Mouse (Mus musculus) C2C12 (cell line): ENCODE results near the gene Ankrd40. TPM values are rescaled to one million over a fixed set of nuclear protein-coding genes. Genes with fewer than 3 reads are reported as not detected.

ENCODE experiments used
- H3K27me3 ChIP-seq: one replicate; pipeline ENCODE4 v1.6.1; 2011; ENCODE audit not compliant: control insufficient read depth, insufficient read depth, insufficient read length
- H3K36me3 ChIP-seq: one replicate; pipeline ENCODE4 v1.6.1; 2011; ENCODE audit not compliant: control insufficient read depth, insufficient read depth
- H3K4me3 ChIP-seq: one replicate; pipeline ENCODE4 v1.5.1; 2011; ENCODE audit warnings: mild to moderate bottlenecking, control low read depth; ENCODE audit not compliant: poor library complexity, insufficient read depth, severe bottlenecking
- H3K79me2 ChIP-seq: one replicate; pipeline ENCODE4 v1.6.1; 2011; ENCODE audit not compliant: control insufficient read depth, insufficient read depth
- H3K79me3 ChIP-seq: one replicate; pipeline ENCODE4 v1.6.1; 2011; ENCODE audit warnings: low read depth, control low read depth
- H3ac ChIP-seq: one replicate; pipeline ENCODE3; 2011; ENCODE audit warnings: low read depth; ENCODE audit not compliant: control insufficient read depth, insufficient read length
- CEBPB ChIP-seq: IDR thresholded peaks from one replicate; pipeline ENCODE4 v1.6.1; 2011; ENCODE audit warnings: low read depth, mild to moderate bottlenecking, control low read depth, moderate library complexity
- CTCF ChIP-seq: IDR thresholded peaks from one replicate; pipeline ENCODE4 v1.5.1; 2011; ENCODE audit not compliant: control insufficient read depth, insufficient read depth, insufficient read length
- FOSL1 ChIP-seq: IDR thresholded peaks from one replicate; pipeline ENCODE4 v1.8.0; 2011; ENCODE audit warnings: mild to moderate bottlenecking, low read length; ENCODE audit not compliant: poor library complexity, insufficient read depth, severe bottlenecking
- MAX ChIP-seq: IDR thresholded peaks from one replicate; pipeline ENCODE4 v1.6.1; 2011; ENCODE audit warnings: mild to moderate bottlenecking, control low read depth
- MYOD1 ChIP-seq: IDR thresholded peaks from one replicate; pipeline ENCODE4 v1.6.1; 2011; ENCODE audit warnings: low read depth; ENCODE audit not compliant: control insufficient read depth, insufficient read length
- MYOG ChIP-seq: IDR thresholded peaks from one replicate; pipeline ENCODE4 v1.6.1; 2011; ENCODE audit not compliant: control insufficient read depth, insufficient read length; ENCODE audit errors: extremely low read depth
- USF1 ChIP-seq: IDR thresholded peaks from one replicate; pipeline ENCODE4 v1.6.1; 2011; ENCODE audit warnings: low read depth, mild to moderate bottlenecking, control low read depth, moderate library complexity
- polyA plus RNA-seq: library from polyadenylated mRNA; unstranded; fragments of >200 nt; fragmentation: generic; extraction: Trizol; gene quantifications from one replicate; pipeline ENCODE4 v1.2.1, GENCODE M21; 2012; ENCODE audit warnings: missing spikeins

Ankrd40 gene
- polyA plus RNA-seq, 1 experiment, result 66.9 TPM

DNA sequence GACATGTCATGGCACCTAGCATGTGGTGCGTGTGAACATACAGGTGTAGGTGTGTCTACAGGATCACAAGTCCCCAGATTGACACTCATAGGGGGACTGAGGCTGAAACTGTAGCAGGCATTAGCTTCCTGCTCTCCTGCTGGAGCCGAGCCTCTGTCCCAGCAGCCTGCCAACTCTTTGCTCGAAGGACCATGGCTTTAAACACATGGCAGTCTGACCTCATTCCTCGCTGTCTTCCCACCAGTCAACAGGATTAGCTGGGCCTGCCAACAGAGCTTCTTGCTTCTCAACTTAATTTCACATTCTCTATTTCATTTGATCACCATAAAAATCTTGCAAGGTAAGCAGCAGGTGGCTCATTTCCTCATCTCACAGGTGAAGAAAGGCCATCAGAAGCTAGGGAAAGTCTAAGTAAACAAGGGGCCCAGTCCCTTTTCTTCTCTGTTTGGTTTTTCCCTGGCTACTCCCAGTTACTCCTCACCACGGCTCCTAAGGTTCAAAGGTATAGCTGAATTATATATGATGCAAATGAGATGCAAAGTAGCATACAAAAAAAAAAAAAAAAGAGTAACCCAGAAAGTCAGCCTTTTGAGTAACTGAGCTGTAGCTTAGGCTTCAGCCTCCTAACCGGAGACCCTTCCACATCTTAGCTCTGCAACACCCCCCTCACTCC, 62.1 kb downstream of the Ankrd40 start:
- TF ChIP-seq MYOG (no peak), USF1 (no peak)
- Histone ChIP-seq H3ac (no peak overlapping the region), H3K27me3 (peaks cover 16% of the 10 kb centered on the region), H3K36me3 (no peaks in the 10 kb centered on the region), H3K4me3 (no peak overlapping the region), H3K79me3 (no peaks in the 10 kb centered on the region), H3K79me2 (no peaks in the 10 kb centered on the region)

DNA sequence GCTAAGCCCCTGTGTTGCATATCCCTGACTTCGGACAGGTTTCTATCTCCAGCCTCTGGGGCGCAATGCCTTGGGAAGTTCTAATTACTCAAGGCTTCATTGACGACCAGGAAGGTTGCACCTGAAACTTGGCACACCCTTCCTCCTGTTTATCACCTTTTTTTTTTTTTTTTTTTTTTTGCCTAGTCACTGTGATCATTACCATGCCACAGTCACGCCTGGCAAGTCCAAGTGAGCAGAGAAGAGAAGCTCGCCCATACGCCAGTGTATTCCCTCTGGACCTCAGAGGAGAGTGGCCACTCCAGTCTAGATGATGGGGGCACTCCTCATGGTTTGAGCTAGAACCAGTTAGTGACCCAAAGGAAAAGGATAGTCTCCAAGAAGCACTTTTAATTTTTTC, 63.0 kb downstream of the Ankrd40 start:
- H3K79me2 ChIP-seq, result no peaks in the 10 kb centered on the region
- H3K27me3 ChIP-seq, result peaks cover 16% of the 10 kb centered on the region
- H3K36me3 ChIP-seq, result no peaks in the 10 kb centered on the region
- no peak overlapping the region for H3ac ChIP-seq
- no peaks in the 10 kb centered on the region for H3K79me3 ChIP-seq
- TF ChIP-seq CEBPB (no peak), MYOG (no peak), FOSL1 (no peak), MYOD1 (no peak), CTCF (no peak), USF1 (no peak), MAX (no peak)
- H3K4me3 ChIP-seq, result no peak overlapping the region

Other genes starting within 250 kb of the Ankrd40 start
- gene Tob1, start 116.5 kb upstream of the Ankrd40 start, polyA plus RNA-seq, result 10.7 TPM
- gene Wfikkn2, start 82.0 kb upstream of the Ankrd40 start, polyA plus RNA-seq, result 0.04 TPM
- gene Gm21885, start 46.1 kb upstream of the Ankrd40 start, polyA plus RNA-seq, result not detected
- 21.3 TPM for gene Luc7l3, start 6.0 kb upstream of the Ankrd40 start, polyA plus RNA-seq
- gene Abcc3, start 65.0 kb downstream of the Ankrd40 start, polyA plus RNA-seq, result 0.41 TPM
- gene Cacna1g, start 146.2 kb downstream of the Ankrd40 start, polyA plus RNA-seq, result 0.04 TPM
- not detected for gene Spata20, start 158.2 kb downstream of the Ankrd40 start, polyA plus RNA-seq
- 0.25 TPM for gene Epn3, start 172.0 kb downstream of the Ankrd40 start, polyA plus RNA-seq
- gene Mycbpap, start 193.7 kb downstream of the Ankrd40 start, polyA plus RNA-seq, result not detected
- 3.2 TPM for gene Rsad1, start 221.3 kb downstream of the Ankrd40 start, polyA plus RNA-seq
- 0.12 TPM for gene Chad, start 237.0 kb downstream of the Ankrd40 start, polyA plus RNA-seq